Mouse (Mus musculus): ENCODE measurements around the gene Gm47283. TPM values are rescaled to one million over a fixed set of nuclear protein-coding genes. Genes with fewer than 3 reads are reported as not detected.
"Not testable (repeated sequence)": the region's sequence is repeated elsewhere in the genome, so short reads cannot be mapped to it uniquely, and the experiment has no call there.

Gm47283 gene
- total RNA-seq, 2 experiments from 2014 or later: not detected

GRCm38 (mm10) chrY:90839077-90839476 is 54.5 kb downstream of the Gm47283 start, which contains the start of gene Gm21748:
Gene Gm21748 (minus strand): TSS chrY:90839177.
- intact Hi-C loops (cut with DNase I); DNase-seq (ENCODE audit: low spot score in 2 of 2): not testable (repeated sequence)

Other genes starting within 250 kb of the Gm47283 start
- not detected for gene Gm21860, start 29.9 kb upstream of the Gm47283 start, total RNA-seq (2021)
- gene Gm21748, start 54.4 kb downstream of the Gm47283 start, total RNA-seq (2021): not detected

Measured in left cerebral cortex, postnatal 25 days (tissue).